In genomic region chr10:122815094-122815493, GRCm38 (mm10) we compare ENCODE assay signal across 8 mouse cellular contexts.
DNase-seq lines count a peak whose midpoint lies in the region; ATAC-seq and TF ChIP-seq lines count a peak whose summit lies in the region.

No protein-coding gene starts in this region.

- no peak overlapping the region for H3ac ChIP-seq in myocyte (ENCODE audit: control insufficient read depth, insufficient read length)

- no peak overlapping the region for H3K4me2 ChIP-seq in hindbrain, embryonic 11.5 days (replicated peaks; ENCODE audit: low read depth, low read length)
- H3K4me2 ChIP-seq in forebrain, embryonic 13.5 days = no peak overlapping the region
- no peak overlapping the region for H3K4me2 ChIP-seq in hindbrain, postnatal 0 days (ENCODE audit: low read depth, low read length)
- H3K4me2 ChIP-seq in liver, embryonic 11.5 days = peak overlapping the region; percentile 10; the same call in 1 of the 2 replicates
- peak overlapping the region; percentile 59 for H3K4me2 ChIP-seq in myocyte (ENCODE audit: low read depth)

- in situ Hi-C loops in Patski (cut with MboI; ENCODE audit: low pct_unique_long_range_greater_than_20kb) = no loop called here

- H3K36me3 ChIP-seq in hindbrain, embryonic 11.5 days (ENCODE audit: control insufficient read depth, insufficient read depth, low read length) = no peaks in the 10 kb centered on the region
- H3K36me3 ChIP-seq in hindbrain, embryonic 10.5 days = no peaks in the 10 kb centered on the region
- H3K36me3 ChIP-seq in forebrain, embryonic 13.5 days (ENCODE audit: poor library complexity, severe bottlenecking) = no peaks in the 10 kb centered on the region
- H3K36me3 ChIP-seq in hindbrain, postnatal 0 days (ENCODE audit: insufficient read depth, low read length) = no peaks in the 10 kb centered on the region
- no peaks in the 10 kb centered on the region for H3K36me3 ChIP-seq in liver, embryonic 11.5 days (ENCODE audit: control insufficient read depth, insufficient read depth, low read length)
- H3K36me3 ChIP-seq in myocyte (ENCODE audit: control insufficient read depth, insufficient read depth) = no peaks in the 10 kb centered on the region

- POLR2A ChIA-PET in Patski (lab: Charles Lee) = interaction anchor here (1.2 to 2.9 kb wide), 3 partner anchors 12 to 33 kb away, joined by 3 to 10 read pairs (median 5); no protein-coding TSS in a partner anchor

- no peaks in the 10 kb centered on the region for H3K27me3 ChIP-seq in hindbrain, embryonic 11.5 days (ENCODE audit: control insufficient read depth, insufficient read depth, low read length)
- H3K27me3 ChIP-seq in hindbrain, embryonic 10.5 days (ENCODE audit: insufficient read depth, poor library complexity, severe bottlenecking) = no peaks in the 10 kb centered on the region
- H3K27me3 ChIP-seq in Patski (no peaks in the 10 kb centered on the region), myocyte (ENCODE audit: control insufficient read depth, insufficient read depth, insufficient read length) (no peaks in the 10 kb centered on the region)
- H3K27me3 ChIP-seq in forebrain, embryonic 13.5 days = no peaks in the 10 kb centered on the region
- no peaks in the 10 kb centered on the region for H3K27me3 ChIP-seq in hindbrain, postnatal 0 days (ENCODE audit: insufficient read depth, low read length)
- H3K27me3 ChIP-seq in liver, embryonic 11.5 days (replicated peaks; ENCODE audit: control insufficient read depth, insufficient read depth, low read length) = no peaks in the 10 kb centered on the region

- CTCF ChIA-PET in Patski (lab: Charles Lee) = interaction anchor here (1.1 to 2.0 kb wide), 2 partner anchors 8 to 11 kb away, joined by 3 to 8 read pairs; no protein-coding TSS in a partner anchor

- H3K4me1 ChIP-seq in hindbrain, embryonic 11.5 days (replicated peaks; ENCODE audit: control insufficient read depth, insufficient read depth, low read length) = no peaks in the 10 kb centered on the region
- no peaks in the 10 kb centered on the region for H3K4me1 ChIP-seq in hindbrain, embryonic 10.5 days (replicated peaks)
- peaks cover 11% of the 10 kb centered on the region for H3K4me1 ChIP-seq in forebrain, embryonic 13.5 days
- H3K4me1 ChIP-seq in hindbrain, postnatal 0 days (ENCODE audit: insufficient read depth, low read length) = no peaks in the 10 kb centered on the region
- no peaks in the 10 kb centered on the region for H3K4me1 ChIP-seq in liver, embryonic 11.5 days (replicated peaks; ENCODE audit: control insufficient read depth, insufficient read depth, low read length)

- TF ChIP-seq CTCF in Patski (IDR thresholded peaks at IDR 0.05) = no peak
- TF ChIP-seq CTCF in hindbrain, postnatal 0 days (IDR thresholded peaks at IDR 0.05; ENCODE audit: low read depth) = no peak

- peak; percentile 23 for TF ChIP-seq POLR2A in myocyte (IDR thresholded peaks at IDR 0.05; ENCODE audit: insufficient read length, low read depth)

- peak overlapping the region; percentile 14; the same call in 1 of the 2 replicates for H3K27ac ChIP-seq in hindbrain, embryonic 11.5 days (ENCODE audit: low read depth, low read length)
- H3K27ac ChIP-seq in hindbrain, embryonic 10.5 days = no peak overlapping the region
- peak overlapping the region; percentile 31 for H3K27ac ChIP-seq in forebrain, embryonic 13.5 days
- H3K27ac ChIP-seq in hindbrain, postnatal 0 days = peak overlapping the region; percentile 45; the same call in 1 of the 2 replicates
- no peak overlapping the region for H3K27ac ChIP-seq in liver, embryonic 11.5 days (ENCODE audit: low read depth, low read length)

- DNase-seq in hindbrain, embryonic 11.5 days (ENCODE audit: low spot score) = no peak
- no peak for DNase-seq in hindbrain, embryonic 10.5 days (ENCODE audit: low spot score)
- no peak for DNase-seq in Patski (ENCODE audit: low read depth, low spot score)
- DNase-seq in hindbrain, postnatal 0 days (ENCODE audit: low spot score) = peak; percentile 55
- no peak for DNase-seq in liver, embryonic 11.5 days (ENCODE audit: low spot score)
- no peak for DNase-seq in c-Kit-positive CD71-positive TER-119-positive erythroid progenitor cells, embryonic 14.5 days (ENCODE audit: low spot score)

- no peaks in the 10 kb centered on the region for H3K9me3 ChIP-seq in hindbrain, embryonic 11.5 days (ENCODE audit: control insufficient read depth, low read length)
- no peaks in the 10 kb centered on the region for H3K9me3 ChIP-seq in hindbrain, embryonic 10.5 days
- H3K9me3 ChIP-seq in forebrain, embryonic 13.5 days (replicated peaks) = no peaks in the 10 kb centered on the region
- no peaks in the 10 kb centered on the region for H3K9me3 ChIP-seq in hindbrain, postnatal 0 days (ENCODE audit: low read length)
- H3K9me3 ChIP-seq in liver, embryonic 11.5 days (ENCODE audit: control insufficient read depth, low read length) = no peaks in the 10 kb centered on the region

- H3K9ac ChIP-seq in hindbrain, embryonic 11.5 days (ENCODE audit: low read depth, low read length) = no peak overlapping the region
- no peak overlapping the region for H3K9ac ChIP-seq in forebrain, embryonic 13.5 days
- H3K9ac ChIP-seq in hindbrain, postnatal 0 days (replicated peaks; ENCODE audit: low read length) = no peak overlapping the region
- H3K9ac ChIP-seq in liver, embryonic 11.5 days (ENCODE audit: low read depth, low read length) = no peak overlapping the region

- 74% methylated on average over 14 of the region's 14 CpGs for WGBS in hindbrain, embryonic 11.5 days
- 76% methylated on average over 14 of the region's 14 CpGs for WGBS in hindbrain, embryonic 10.5 days
- WGBS in forebrain, embryonic 13.5 days = 51% methylated on average over 14 of the region's 14 CpGs
- WGBS in hindbrain, postnatal 0 days = 32% methylated on average over 14 of the region's 14 CpGs
- WGBS in liver, embryonic 11.5 days = 45% methylated on average over 14 of the region's 14 CpGs

- no peaks in the 10 kb centered on the region for H3K79me2 ChIP-seq in myocyte (ENCODE audit: control insufficient read depth, insufficient read depth)

- no peak overlapping the region for H3K4me3 ChIP-seq in hindbrain, embryonic 11.5 days (ENCODE audit: low read depth, low read length)
- no peak overlapping the region for H3K4me3 ChIP-seq in hindbrain, embryonic 10.5 days
- no peak overlapping the region for H3K4me3 ChIP-seq in forebrain, embryonic 13.5 days
- H3K4me3 ChIP-seq in hindbrain, postnatal 0 days (ENCODE audit: low read length) = no peak overlapping the region
- no peak overlapping the region for H3K4me3 ChIP-seq in liver, embryonic 11.5 days (ENCODE audit: low read depth, low read length)
- no peak overlapping the region for H3K4me3 ChIP-seq in myocyte

- ATAC-seq in hindbrain, embryonic 11.5 days (ENCODE audit: low FRiP score) = peak; percentile 68; the same call in 1 of the 2 replicates
- ATAC-seq in Patski = peak; percentile 96
- ATAC-seq in forebrain, embryonic 13.5 days = peak; percentile 75
- peak; percentile 80 for ATAC-seq in hindbrain, postnatal 0 days
- ATAC-seq in liver, embryonic 11.5 days (replicated peaks; ENCODE audit: low FRiP score) = peak; percentile 77

TF ChIP-seq in myocyte, 11 proteins besides CTCF, POLR2A, EP300 and RAD21:
- TF ChIP-seq USF1 (IDR thresholded peaks at IDR 0.05; ENCODE audit: low read depth) = no peak
- TF ChIP-seq MAX (IDR thresholded peaks at IDR 0.05; ENCODE audit: low read depth) = no peak
- no peak for TF ChIP-seq TCF12 (IDR thresholded peaks at IDR 0.05; ENCODE audit: insufficient read depth, poor library complexity, severe bottlenecking)
- no peak for TF ChIP-seq TCF3 (IDR thresholded peaks at IDR 0.05; ENCODE audit: insufficient read length, low read depth)
- no peak for TF ChIP-seq POLR2AphosphoS2 (IDR thresholded peaks at IDR 0.05; ENCODE audit: insufficient read length, low read depth)
- no peak for TF ChIP-seq MYOG (IDR thresholded peaks at IDR 0.05; ENCODE audit: control insufficient read depth in 1 of 3, insufficient read depth in 1 of 3, insufficient read length in 2 of 3, low read depth in 2 of 3)
- no peak for TF ChIP-seq SRF (IDR thresholded peaks at IDR 0.05; ENCODE audit: control insufficient read depth, insufficient read length, low read depth)
- TF ChIP-seq E2F4 (IDR thresholded peaks at IDR 0.05; ENCODE audit: insufficient read depth) = no peak
- TF ChIP-seq REST (IDR thresholded peaks at IDR 0.05; ENCODE audit: insufficient read depth, insufficient read length) = no peak
- TF ChIP-seq MYOD1 (IDR thresholded peaks at IDR 0.05; ENCODE audit: control insufficient read depth in 1 of 3, insufficient read length in 2 of 3, low read depth in 2 of 3) = no peak
TF ChIP-seq in myocyte: peak in this region for 0.

Comparison
In these comparisons a context has a peak if more than half of its experiments do, and no peak if none do; other contexts are left out.
1. H3K27ac ChIP-seq: peak in hindbrain, embryonic 11.5 days (single experiment), forebrain, embryonic 13.5 days (single experiment) and hindbrain, postnatal 0 days (single experiment); none in hindbrain, embryonic 10.5 days (single experiment) and liver, embryonic 11.5 days (single experiment).
2. H3K4me2 ChIP-seq: peak in liver, embryonic 11.5 days (single experiment) and myocyte (single experiment); none in hindbrain, embryonic 11.5 days (single experiment), forebrain, embryonic 13.5 days (single experiment) and hindbrain, postnatal 0 days (single experiment).
3. Peak in every context shown above with its lines, with median percentiles within 50 percentile points of each other: ATAC-seq.